Mouse (Mus musculus) hindbrain, embryonic 12.5 days (tissue): ENCODE results near the gene Gm20604. TPM values are rescaled to one million over a fixed set of nuclear protein-coding genes. Genes with fewer than 3 reads are reported as not detected.

Source experiments
- ATAC-seq: fragments of 200-750 bp; cut with Nextera tagmentation; 2 replicates; pipeline ENCODE4 v1.8.0; 2017; ENCODE audit warnings: moderate TSS enrichment; ENCODE audit not compliant: low FRiP score
- H3K27ac ChIP-seq: fragments of 300-500 bp; sonication (generic); 2 replicates; pipeline ENCODE4 v1.5.1; 2016; ENCODE audit warnings: mild to moderate bottlenecking
- H3K27me3 ChIP-seq: fragments of 300-500 bp; sonication (generic); 2 replicates; pipeline ENCODE4 v1.6.1; 2016; ENCODE audit warnings: mild to moderate bottlenecking
- H3K36me3 ChIP-seq: fragments of 300-500 bp; sonication (generic); 2 replicates; pipeline ENCODE4 v1.6.1; 2016; ENCODE audit warnings: mild to moderate bottlenecking
- H3K4me1 ChIP-seq: fragments of 300-500 bp; sonication (generic); 2 replicates; pipeline ENCODE4 v1.6.1; 2016
- H3K4me2 ChIP-seq: fragments of 300-500 bp; sonication (generic); replicated peaks from 2 replicates; pipeline ENCODE4 v1.6.1; 2016; ENCODE audit warnings: mild to moderate bottlenecking
- H3K4me3 ChIP-seq: fragments of 300-500 bp; sonication (generic); 2 replicates; pipeline ENCODE4 v1.5.1; 2016; ENCODE audit warnings: mild to moderate bottlenecking
- H3K9ac ChIP-seq: fragments of 300-500 bp; sonication (generic); 2 replicates; pipeline ENCODE4 v1.6.1; 2016; ENCODE audit warnings: mild to moderate bottlenecking, moderate library complexity
- H3K9me3 ChIP-seq: fragments of 300-500 bp; sonication (generic); replicated peaks from 2 replicates; pipeline ENCODE4 v1.6.1; 2016; ENCODE audit warnings: mild to moderate bottlenecking
- WGBS: fragments of 180-500 bp; shearing (Covaris S2); methylation state at CpG from one replicate; pipeline ENCODE4 v1.1.7; 2016; 5-methylcytosine and 5-hydroxymethylcytosine counted together
- polyA plus RNA-seq: library from polyadenylated mRNA; unstranded; fragments of >200 nt; fragmentation: Nextera tagmentation; extraction: Ambion mirVana; gene quantifications from 2 replicates; pipeline ENCODE4 v1.2.1, GENCODE M21; 2016

The Gm20604 gene
- 31.0 and 32.2 TPM in 2 replicates for polyA plus RNA-seq

GRCm38 (mm10) chr12:102758403-102758756 is at the start of gene Gm20604:
Gene Gm20604 (minus strand): TSS chr12:102758672.
- peaks cover 17% of the 10 kb centered on the region for H3K4me1 ChIP-seq
- peak within 1 kb of the TSS; percentile 92 for H3K27ac ChIP-seq
- 0 out of 2 replicates have a peak, but pooled peaks cover 2% of the 10 kb centered on the region for H3K36me3 ChIP-seq
- no peak for ATAC-seq
- H3K9me3 ChIP-seq = no peaks in the 10 kb centered on the region
- WGBS = under 1% methylated on average over 10 of the region's 10 CpGs
- peak within 1 kb of the TSS; percentile 77 for H3K4me2 ChIP-seq
- H3K9ac ChIP-seq = peak within 1 kb of the TSS; percentile 86
- no peaks in the 10 kb centered on the region for H3K27me3 ChIP-seq
- H3K4me3 ChIP-seq = peak within 1 kb of the TSS; percentile 85

- WGBS = 87% methylated on average over 2 of the region's 2 CpGs
- Histone ChIP-seq H3K9me3 (no peaks in the 10 kb centered on the region), H3K36me3 (peaks cover 9% of the 10 kb centered on the region; the same call in 1 of the 2 replicates), H3K9ac (no peak overlapping the region), H3K4me3 (no peak overlapping the region), H3K4me2 (no peak overlapping the region), H3K27me3 (no peaks in the 10 kb centered on the region), H3K27ac (no peak overlapping the region), H3K4me1 (no peaks in the 10 kb centered on the region)
- no peak for ATAC-seq
Measured at GRCm38 (mm10) chr12:102799528-102799927, 41.1 kb upstream of the Gm20604 start.

- 91% methylated on average over 7 of the region's 7 CpGs for WGBS
- Histone ChIP-seq H3K27me3 (no peaks in the 10 kb centered on the region), H3K4me2 (no peak overlapping the region), H3K36me3 (peaks cover 72% of the 10 kb centered on the region), H3K9ac (no peak overlapping the region), H3K4me1 (no peaks in the 10 kb centered on the region), H3K27ac (no peak overlapping the region), H3K4me3 (no peak overlapping the region), H3K9me3 (no peaks in the 10 kb centered on the region)
- no peak for ATAC-seq
Measured at GRCm38 (mm10) chr12:102787927-102788326, 29.5 kb upstream of the Gm20604 start.

GRCm38 (mm10) chr12:102785593-102785985 is 27.1 kb upstream of the Gm20604 start:
- Histone ChIP-seq H3K27me3 (no peaks in the 10 kb centered on the region), H3K9me3 (no peaks in the 10 kb centered on the region), H3K36me3 (peaks cover 57% of the 10 kb centered on the region), H3K9ac (no peak overlapping the region), H3K4me2 (no peak overlapping the region), H3K27ac (no peak overlapping the region), H3K4me3 (no peak overlapping the region), H3K4me1 (no peaks in the 10 kb centered on the region)
- 76% methylated on average over 5 of the region's 5 CpGs for WGBS
- no peak for ATAC-seq

- H3K9ac ChIP-seq = no peak overlapping the region
- no peaks in the 10 kb centered on the region for H3K4me1 ChIP-seq
- H3K4me3 ChIP-seq = no peak overlapping the region
- no peak for ATAC-seq
- WGBS = 93% methylated on average over 19 of the region's 19 CpGs
- H3K4me2 ChIP-seq = no peak overlapping the region
- H3K27ac ChIP-seq = no peak overlapping the region
- H3K27me3 ChIP-seq = no peaks in the 10 kb centered on the region
- H3K9me3 ChIP-seq = no peaks in the 10 kb centered on the region
- H3K36me3 ChIP-seq = peaks cover 56% of the 10 kb centered on the region
Measured at GRCm38 (mm10) chr12:102784899-102785592, 26.6 kb upstream of the Gm20604 start.

- no peak overlapping the region for H3K27ac ChIP-seq
- 95% methylated on average over 5 of the region's 5 CpGs for WGBS
- no peak overlapping the region for H3K4me2 ChIP-seq
- no peaks in the 10 kb centered on the region for H3K4me1 ChIP-seq
- H3K9ac ChIP-seq = no peak overlapping the region
- no peaks in the 10 kb centered on the region for H3K27me3 ChIP-seq
- H3K4me3 ChIP-seq = no peak overlapping the region
- no peak for ATAC-seq
- peaks cover 50% of the 10 kb centered on the region for H3K36me3 ChIP-seq
- H3K9me3 ChIP-seq = no peaks in the 10 kb centered on the region
Measured at GRCm38 (mm10) chr12:102782841-102783240, 24.4 kb upstream of the Gm20604 start.

- no peak for ATAC-seq
- Histone ChIP-seq H3K4me3 (no peak overlapping the region), H3K27me3 (no peaks in the 10 kb centered on the region), H3K9ac (no peak overlapping the region), H3K4me2 (no peak overlapping the region), H3K36me3 (peaks cover 44% of the 10 kb centered on the region), H3K9me3 (no peaks in the 10 kb centered on the region), H3K27ac (no peak overlapping the region), H3K4me1 (no peaks in the 10 kb centered on the region)
- 56% methylated on average over 3 of the region's 3 CpGs for WGBS
Measured at GRCm38 (mm10) chr12:102779452-102779851, 21.0 kb upstream of the Gm20604 start.

- H3K9ac ChIP-seq = no peak overlapping the region
- H3K4me1 ChIP-seq = no peaks in the 10 kb centered on the region
- no peak overlapping the region for H3K4me2 ChIP-seq
- H3K27ac ChIP-seq = no peak overlapping the region
- H3K4me3 ChIP-seq = no peak overlapping the region
- H3K27me3 ChIP-seq = no peaks in the 10 kb centered on the region
- ATAC-seq = no peak
- H3K36me3 ChIP-seq = peaks cover 48% of the 10 kb centered on the region
- no peaks in the 10 kb centered on the region for H3K9me3 ChIP-seq
- WGBS = 87% methylated on average over 5 of the region's 5 CpGs
Measured at GRCm38 (mm10) chr12:102778151-102778550, 19.7 kb upstream of the Gm20604 start.

- no peak overlapping the region for H3K4me3 ChIP-seq
- H3K9me3 ChIP-seq = no peaks in the 10 kb centered on the region; the same call in 1 of the 2 replicates
- H3K9ac ChIP-seq = no peak overlapping the region
- no peaks in the 10 kb centered on the region for H3K27me3 ChIP-seq
- no peak for ATAC-seq
- H3K4me1 ChIP-seq = no peaks in the 10 kb centered on the region
- 91% methylated on average over 14 of the region's 14 CpGs for WGBS
- H3K4me2 ChIP-seq = no peak overlapping the region
- no peak overlapping the region for H3K27ac ChIP-seq
- peaks cover 65% of the 10 kb centered on the region for H3K36me3 ChIP-seq
Measured at GRCm38 (mm10) chr12:102776035-102776434, 17.6 kb upstream of the Gm20604 start.

- Histone ChIP-seq H3K9me3 (no peaks in the 10 kb centered on the region; the same call in 1 of the 2 replicates), H3K27ac (no peak overlapping the region), H3K4me1 (no peaks in the 10 kb centered on the region), H3K4me3 (no peak overlapping the region), H3K27me3 (no peaks in the 10 kb centered on the region), H3K4me2 (no peak overlapping the region), H3K36me3 (peaks cover 80% of the 10 kb centered on the region), H3K9ac (no peak overlapping the region)
- WGBS = 91% methylated on average over 5 of the region's 5 CpGs
- no peak for ATAC-seq
Measured at GRCm38 (mm10) chr12:102772676-102773075, 14.2 kb upstream of the Gm20604 start.

- H3K4me3 ChIP-seq = no peak overlapping the region
- WGBS = 96% methylated on average over 8 of the region's 8 CpGs
- ATAC-seq = no peak
Measured at GRCm38 (mm10) chr12:102771601-102772000, 13.1 kb upstream of the Gm20604 start.

GRCm38 (mm10) chr12:102769000-102769399 is 10.5 kb upstream of the Gm20604 start:
- Histone ChIP-seq H3K4me2 (no peak overlapping the region), H3K4me1 (no peaks in the 10 kb centered on the region), H3K9me3 (no peaks in the 10 kb centered on the region; the same call in 1 of the 2 replicates), H3K4me3 (no peak overlapping the region), H3K9ac (no peak overlapping the region), H3K27ac (no peak overlapping the region), H3K27me3 (no peaks in the 10 kb centered on the region), H3K36me3 (peaks cover 79% of the 10 kb centered on the region)
- ATAC-seq = no peak
- 97% methylated on average over 4 of the region's 4 CpGs for WGBS

More at GRCm38 (mm10) chr12:102771601-102772000, 13.1 kb upstream of the Gm20604 start:
- Histone ChIP-seq H3K27ac (no peak overlapping the region), H3K9me3 (no peaks in the 10 kb centered on the region; the same call in 1 of the 2 replicates), H3K9ac (no peak overlapping the region), H3K36me3 (peaks cover 85% of the 10 kb centered on the region), H3K4me2 (no peak overlapping the region), H3K27me3 (no peaks in the 10 kb centered on the region), H3K4me1 (no peaks in the 10 kb centered on the region)

GRCm38 (mm10) chr12:102763696-102764095 is 5.2 kb upstream of the Gm20604 start:
- H3K27ac ChIP-seq = no peak overlapping the region
- H3K4me3 ChIP-seq = no peak overlapping the region
- no peak for ATAC-seq
- H3K4me1 ChIP-seq = peaks cover 8% of the 10 kb centered on the region
- peaks cover 29% of the 10 kb centered on the region for H3K36me3 ChIP-seq
- no peaks in the 10 kb centered on the region for H3K9me3 ChIP-seq
- H3K27me3 ChIP-seq = no peaks in the 10 kb centered on the region
- no peak overlapping the region for H3K9ac ChIP-seq
- no peak overlapping the region for H3K4me2 ChIP-seq
